Mouse (Mus musculus) gastrocnemius, postnatal 14 days (tissue): ENCODE results near the gene Dnajb12. TPM values are rescaled to one million over a fixed set of nuclear protein-coding genes. Genes with fewer than 3 reads are reported as not detected.

ENCODE experiments used
- DNase-seq: peaks from one replicate; pipeline ENCODE4 v3.0.0; 2021; ENCODE audit warnings: mixed read lengths
- intact Hi-C: fragments of 180-260 bp; cut with DNase I; formaldehyde crosslinking; loops from one replicate; pipeline ENCODE4 v1.15.1; 2025; ENCODE audit warnings: low total_unique reads
- total RNA-seq, 2 experiments: library from RNA; stranded (reverse); gene quantifications; 2 replicates each; pipeline ENCODE4 v1.2.3; 2021

Dnajb12 gene
- total RNA-seq, 2 experiments from 2014 or later: 45.5 to 47.5 TPM

GRCm38 (mm10) chr10:59907695-59908299, 28.4 kb downstream of the Dnajb12 start:
- no peak for DNase-seq

DNA sequence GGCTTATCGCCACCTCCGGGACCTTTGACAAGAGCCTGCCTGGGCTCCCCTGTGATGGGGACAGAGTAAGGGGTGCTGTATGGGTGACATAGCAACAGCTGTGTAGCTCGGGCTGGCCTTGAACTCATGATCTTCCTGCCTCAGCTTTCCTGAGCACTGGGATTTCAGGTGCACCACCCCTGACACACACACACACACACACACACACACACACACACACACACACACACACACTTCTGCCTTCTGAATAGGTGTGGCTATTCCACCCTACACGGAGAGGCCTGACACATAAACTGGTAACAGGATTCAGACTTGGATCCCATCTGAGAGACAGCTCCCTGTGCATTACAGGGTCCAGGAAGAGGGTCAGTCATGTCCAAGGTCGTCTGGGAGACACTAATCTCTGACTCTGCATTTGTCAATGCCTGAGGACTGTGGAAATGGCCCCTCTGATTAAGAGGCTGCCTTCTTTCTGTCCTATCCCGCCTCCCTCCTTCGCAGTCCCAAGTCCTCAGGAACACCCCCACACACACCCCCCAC, 29.5 kb downstream of the Dnajb12 start:
- intact Hi-C loops: no loop called here
- no peak for DNase-seq

More at GRCm38 (mm10) chr10:59907695-59908299, 28.4 kb downstream of the Dnajb12 start:
- intact Hi-C loops: no loop called here

GRCm38 (mm10) chr10:59909357-59909847, 30.0 kb downstream of the Dnajb12 start:
- intact Hi-C loops: no loop called here
- peak; percentile 69 for DNase-seq

GRCm38 (mm10) chr10:59911091-59911490, 31.7 kb downstream of the Dnajb12 start:
- intact Hi-C loops: no loop called here
- DNase-seq: no peak

GRCm38 (mm10) chr10:59911561-59912198, 32.3 kb downstream of the Dnajb12 start:
- intact Hi-C loops: no loop called here
- DNase-seq: peak; percentile 58

DNA sequence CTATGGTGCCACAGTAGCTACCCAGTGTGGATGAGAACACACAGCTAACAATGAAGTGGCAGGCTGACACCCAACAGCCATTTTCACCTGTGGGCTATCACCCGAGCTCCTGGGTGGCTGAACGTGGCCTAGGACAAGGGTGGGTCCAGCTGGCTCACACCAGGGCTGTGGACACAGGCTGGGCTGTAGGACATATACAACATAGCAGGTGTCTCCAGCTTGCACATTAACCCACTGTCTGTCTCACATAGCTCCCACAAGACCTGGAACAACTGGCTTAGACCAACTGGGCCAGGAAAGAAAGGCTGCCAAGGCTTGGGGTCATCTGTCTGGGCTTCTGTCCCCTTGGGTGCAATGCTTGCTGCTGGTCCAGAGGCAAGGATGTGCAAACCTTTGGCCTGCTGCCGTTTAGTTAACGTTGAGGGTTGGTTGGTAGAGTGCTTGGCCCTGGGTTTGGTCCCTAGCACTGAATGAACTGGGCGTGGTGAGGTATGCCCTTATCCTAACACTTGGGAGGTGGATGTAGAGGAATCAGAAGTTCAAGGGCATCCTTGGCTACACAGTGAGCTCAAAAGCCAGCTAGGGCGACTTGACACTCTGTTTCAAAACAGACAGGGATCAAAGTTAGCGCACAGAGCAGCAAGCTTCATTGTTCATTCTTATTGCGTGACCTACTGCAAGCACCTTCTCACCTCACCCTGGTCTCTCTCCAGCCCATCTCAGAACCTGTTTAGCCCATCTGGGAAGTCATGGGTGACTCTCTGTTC, 36.0 kb downstream of the Dnajb12 start:
- intact Hi-C loops: no loop called here
- no peak for DNase-seq

GRCm38 (mm10) chr10:59916159-59916558, 36.8 kb downstream of the Dnajb12 start:
- intact Hi-C loops: no loop called here
- peak; percentile 83 for DNase-seq

DNA sequence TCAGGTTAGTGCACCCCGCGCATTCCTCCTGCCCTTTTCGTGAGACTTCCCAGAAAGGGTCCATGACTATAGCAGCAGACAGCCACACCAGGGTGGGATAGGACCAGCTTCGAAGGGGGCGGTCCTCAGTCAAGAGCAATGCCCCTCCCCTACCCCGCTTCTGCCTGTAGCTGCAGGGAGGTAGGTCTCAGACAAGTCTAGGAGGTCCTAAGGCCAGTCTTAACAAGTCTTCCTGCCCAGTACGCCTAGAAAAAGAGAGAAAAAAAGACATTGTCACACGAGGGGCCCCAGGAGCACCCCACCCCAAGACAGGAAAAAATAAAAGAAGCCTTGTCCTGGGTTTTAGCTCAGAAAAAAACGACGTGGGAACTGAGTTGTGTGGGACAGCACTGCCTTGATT, 37.3 kb downstream of the Dnajb12 start:
- DNase-seq: no peak
- intact Hi-C loops: no loop called here

DNA sequence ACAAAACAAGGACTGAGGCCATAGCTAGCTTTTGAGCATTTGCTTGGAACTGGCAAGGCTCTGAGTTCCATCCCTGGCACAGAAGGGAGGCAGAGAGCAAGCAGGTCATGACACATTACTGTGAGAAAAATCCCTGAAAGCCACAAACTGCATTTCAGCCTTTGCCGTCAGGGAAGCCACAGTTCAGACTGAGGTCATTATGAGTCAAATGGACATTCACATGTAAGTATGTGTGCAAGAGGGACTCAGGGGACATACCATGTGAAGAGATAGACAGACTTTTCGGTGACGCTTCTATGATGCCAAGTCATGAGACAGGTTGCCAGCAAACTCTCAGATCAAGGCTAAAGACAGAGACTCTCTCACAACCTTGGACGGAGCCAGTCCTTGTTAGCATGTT, 38.8 kb downstream of the Dnajb12 start:
- intact Hi-C loops: no loop called here
- DNase-seq: no peak

- intact Hi-C loops: no loop called here
- DNase-seq: peak; percentile 62
Observed at GRCm38 (mm10) chr10:59919494-59920181, 40.3 kb downstream of the Dnajb12 start.

DNA sequence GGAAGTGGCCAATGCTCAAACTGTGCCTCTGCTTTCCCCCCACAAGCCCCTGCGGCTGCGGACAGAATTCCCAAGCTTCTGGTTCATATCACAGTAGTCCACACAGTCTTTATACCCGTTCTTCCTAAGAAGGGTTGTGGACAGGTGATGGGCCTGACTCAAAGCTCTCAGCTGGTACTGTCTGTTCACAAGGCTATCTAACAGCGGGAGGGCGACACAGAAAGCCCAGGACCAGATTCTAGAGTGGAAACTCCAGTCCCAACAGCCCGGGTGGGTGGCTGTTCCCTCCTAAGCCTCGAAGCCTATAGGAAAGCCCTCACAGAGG, 41.1 kb downstream of the Dnajb12 start:
- DNase-seq: no peak
- intact Hi-C loops: no loop called here

DNA sequence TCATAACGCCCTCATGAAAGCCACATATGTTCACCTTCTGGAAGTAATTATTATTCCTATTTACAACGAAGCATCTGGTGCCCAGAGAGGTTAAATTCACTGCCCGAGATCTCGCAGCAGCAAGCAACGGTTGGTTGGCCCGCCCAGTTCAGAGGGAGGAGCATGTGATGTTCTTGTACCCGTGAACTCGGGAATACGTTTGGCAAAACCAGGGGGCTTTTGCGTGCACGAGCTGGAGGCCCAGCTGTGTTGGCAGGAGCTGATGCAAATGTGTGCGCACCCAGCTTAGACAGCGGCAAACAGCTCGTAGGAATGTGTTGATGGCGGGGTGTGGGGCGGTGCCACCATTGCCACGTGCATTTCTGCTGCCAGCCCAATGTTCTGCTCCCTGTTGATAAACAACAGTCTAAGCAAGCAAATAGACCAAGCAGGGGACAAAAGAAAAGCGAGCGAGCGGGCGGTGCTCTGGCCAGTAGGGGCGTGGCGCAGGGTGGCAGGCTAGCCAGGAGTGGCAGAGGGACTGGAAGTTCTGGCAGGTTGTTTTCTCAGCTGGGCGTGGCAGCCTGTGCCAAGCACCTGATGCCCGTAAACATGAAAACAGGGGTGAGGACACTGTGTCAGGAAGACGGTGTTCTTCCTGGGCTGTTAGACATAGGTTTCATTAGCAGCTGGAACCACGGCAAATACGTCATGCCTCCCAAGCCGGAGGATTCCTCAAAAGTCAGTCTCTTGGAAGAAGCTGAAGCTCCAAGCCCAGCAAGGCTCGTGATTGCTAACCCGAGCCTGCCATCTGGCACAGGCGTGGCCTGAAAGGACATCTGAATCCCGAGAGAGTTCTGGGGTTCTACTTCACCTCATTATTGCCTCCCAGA, 41.7 kb downstream of the Dnajb12 start:
- intact Hi-C loops: no loop called here

GRCm38 (mm10) chr10:59923493-59923892, 44.1 kb downstream of the Dnajb12 start:
- intact Hi-C loops: no loop called here
- no peak for DNase-seq

More for the DNA sequence above, 41.7 kb downstream of the Dnajb12 start:
- peak; percentile 67 for DNase-seq

DNA sequence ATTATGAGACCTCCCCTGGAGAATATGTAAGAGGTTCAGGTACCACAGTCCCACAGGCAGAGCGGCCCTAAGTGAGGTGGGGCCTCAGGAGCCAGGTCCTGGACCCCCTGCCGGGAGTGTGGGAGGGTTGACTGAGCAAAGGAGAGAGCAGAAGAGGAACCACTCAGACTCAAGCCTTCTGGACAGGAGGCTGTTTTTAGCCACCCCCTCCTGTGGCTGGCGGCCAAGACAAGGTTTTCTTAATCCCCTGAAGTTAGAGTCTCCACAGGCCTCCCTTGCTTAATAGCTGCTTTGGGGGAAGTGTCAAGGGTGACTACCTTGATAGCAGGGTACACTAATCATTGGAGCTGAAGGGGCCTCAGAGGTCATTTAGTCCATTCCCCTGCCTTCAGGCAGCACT, 44.9 kb downstream of the Dnajb12 start:
- intact Hi-C loops: no loop called here
- DNase-seq: no peak

- intact Hi-C loops: no loop called here
- no peak for DNase-seq
Observed at GRCm38 (mm10) chr10:59929205-59929604, 49.8 kb downstream of the Dnajb12 start.

GRCm38 (mm10) chr10:59930996-59931395, 51.6 kb downstream of the Dnajb12 start:
- intact Hi-C loops: no loop called here
- no peak for DNase-seq

DNA sequence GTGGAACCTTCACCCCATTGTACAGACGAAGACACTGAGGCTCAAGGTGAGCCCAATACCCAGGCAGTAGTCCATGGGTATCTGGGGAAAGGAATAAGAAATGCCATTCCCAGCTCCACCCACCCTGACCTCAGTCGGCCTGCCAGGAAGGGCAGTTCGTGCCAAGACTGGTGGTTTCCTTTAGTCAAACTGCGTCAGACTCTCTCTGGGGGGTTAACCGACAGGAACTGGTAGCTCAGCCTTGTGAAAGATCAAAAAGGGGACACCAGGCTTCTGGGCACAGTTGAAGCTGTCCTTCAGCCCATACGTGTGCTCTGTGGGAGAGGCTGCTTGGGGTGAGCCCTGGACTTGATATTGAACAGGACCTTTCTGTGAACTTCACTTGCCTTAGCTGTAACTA, 53.2 kb downstream of the Dnajb12 start:
- intact Hi-C loops: no loop called here
- DNase-seq: no peak

DNA sequence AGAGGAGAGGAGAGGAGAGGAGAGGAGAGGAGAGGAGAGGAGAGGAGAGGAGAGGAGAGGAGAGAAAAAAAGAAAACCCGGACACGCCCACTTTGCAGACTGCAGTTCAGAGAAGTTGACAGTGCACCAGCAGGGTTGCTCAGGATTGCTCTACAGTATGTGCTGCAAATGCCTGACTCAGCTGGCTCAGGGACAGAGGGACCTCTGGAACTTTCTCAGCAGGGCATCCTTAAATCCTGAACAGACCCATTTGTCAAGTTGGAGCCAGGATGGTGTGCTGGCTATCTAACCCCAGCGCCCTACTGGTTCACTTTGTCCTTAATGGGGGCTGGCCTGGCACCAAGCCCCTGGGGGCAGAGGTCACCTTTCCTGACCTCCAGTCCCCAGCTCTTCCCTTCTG, 54.7 kb downstream of the Dnajb12 start:
- intact Hi-C loops: no loop called here
- DNase-seq: no peak
